Mouse (Mus musculus) CD4-positive helper T cell, adult 2 months (primary cell): Measurements from ENCODE around the gene Gsdme.
A peak's percentile ranks its signal among the peaks of the same experiment; 100 is the strongest.

Source experiments
- DNase-seq: peaks from one replicate; pipeline ENCODE4 v3.0.0-alpha.2; 2012; ENCODE audit warnings: low read depth, missing footprints, low spot score

Gsdme gene

GRCm38 (mm10) chr6:50247356-50247755 lies 16.3 kb downstream of the Gsdme start:
- DNase-seq, result no peak

- no peak for DNase-seq
Measured at GRCm38 (mm10) chr6:50244967-50245366, 18.7 kb downstream of the Gsdme start.

DNA sequence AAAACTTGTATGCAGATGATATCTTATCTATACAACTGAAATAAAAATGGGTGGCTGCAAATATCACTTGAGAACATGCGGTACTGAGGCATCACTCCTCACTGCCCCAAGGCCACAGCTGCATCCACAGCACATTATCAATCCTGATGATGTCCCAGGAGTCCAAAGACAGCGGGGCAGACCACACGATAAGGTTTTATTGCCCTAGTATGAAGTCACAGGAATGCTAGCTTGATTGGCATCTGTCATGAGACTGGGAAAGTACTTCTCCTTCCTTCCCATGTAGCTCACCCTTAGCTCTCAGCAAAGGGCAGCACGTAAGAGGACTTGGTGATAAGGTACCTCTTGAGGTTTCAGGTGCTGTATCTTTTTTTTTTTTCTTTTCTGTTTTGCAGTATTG lies 19.5 kb downstream of the Gsdme start:
- DNase-seq, result no peak

DNA sequence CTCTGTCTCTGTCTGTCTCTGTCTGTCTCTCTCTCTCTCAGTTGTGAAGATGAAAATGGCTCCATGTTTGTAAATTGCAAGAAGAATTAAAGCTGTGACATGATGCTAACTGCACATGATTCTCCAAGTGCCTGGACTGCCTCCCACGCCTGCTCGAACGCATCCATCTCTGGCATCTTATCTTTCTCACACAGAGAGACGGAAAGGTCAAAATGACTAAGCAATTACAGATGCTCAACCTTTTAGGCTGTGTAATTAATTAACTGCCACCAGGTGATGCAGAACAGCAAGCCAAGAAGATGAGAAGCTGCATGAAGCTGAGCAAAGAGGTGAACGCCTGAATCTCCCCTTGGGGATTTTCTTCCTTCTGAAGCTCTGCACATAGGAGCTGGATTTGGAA lies 23.2 kb downstream of the Gsdme start:
- no peak for DNase-seq

GRCm38 (mm10) chr6:50239902-50240301 lies 23.8 kb downstream of the Gsdme start:
- no peak for DNase-seq

- no peak for DNase-seq
Measured at GRCm38 (mm10) chr6:50237963-50238362, 25.7 kb downstream of the Gsdme start.

DNA sequence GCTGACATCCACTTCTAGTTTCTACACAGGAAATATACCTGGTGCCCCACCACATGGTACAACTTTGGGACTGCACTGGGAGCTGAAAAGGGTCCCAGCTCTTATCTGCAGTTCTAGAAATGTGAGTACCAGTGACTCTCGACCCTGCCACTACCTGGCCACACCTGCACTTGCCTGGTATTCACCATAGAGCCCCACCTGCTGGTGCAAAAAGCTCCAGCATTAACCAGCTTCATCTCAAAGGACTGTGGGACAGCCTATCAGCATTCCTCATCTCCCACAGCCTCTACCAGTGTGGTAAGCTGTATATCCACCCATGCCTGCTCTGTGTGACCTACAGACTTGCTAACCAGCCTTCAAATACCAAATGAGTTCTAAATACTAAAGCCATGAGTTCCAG lies 30.7 kb downstream of the Gsdme start:
- no peak for DNase-seq

DNA sequence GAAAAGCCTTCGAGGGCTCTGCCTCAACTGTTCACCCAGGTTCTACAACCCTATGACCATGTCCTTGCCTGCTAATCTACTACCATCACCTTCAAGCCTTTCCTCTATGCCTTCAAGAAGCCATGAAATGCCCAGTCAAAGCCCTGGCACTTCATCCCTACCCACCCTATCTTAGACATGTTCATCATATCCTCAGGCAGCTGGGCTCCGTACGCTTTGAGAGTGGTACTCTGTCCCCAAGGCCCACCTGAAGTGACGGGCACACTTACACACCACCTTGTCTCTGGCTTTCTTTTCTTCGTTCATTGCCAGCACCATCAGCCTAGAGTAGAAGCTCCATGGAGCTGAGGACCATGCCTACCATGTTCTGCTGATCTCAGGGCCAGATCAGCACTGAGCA lies 32.4 kb downstream of the Gsdme start:
- no peak for DNase-seq

- DNase-seq, result no peak
Measured at GRCm38 (mm10) chr6:50228180-50228579, 35.5 kb downstream of the Gsdme start.

DNA sequence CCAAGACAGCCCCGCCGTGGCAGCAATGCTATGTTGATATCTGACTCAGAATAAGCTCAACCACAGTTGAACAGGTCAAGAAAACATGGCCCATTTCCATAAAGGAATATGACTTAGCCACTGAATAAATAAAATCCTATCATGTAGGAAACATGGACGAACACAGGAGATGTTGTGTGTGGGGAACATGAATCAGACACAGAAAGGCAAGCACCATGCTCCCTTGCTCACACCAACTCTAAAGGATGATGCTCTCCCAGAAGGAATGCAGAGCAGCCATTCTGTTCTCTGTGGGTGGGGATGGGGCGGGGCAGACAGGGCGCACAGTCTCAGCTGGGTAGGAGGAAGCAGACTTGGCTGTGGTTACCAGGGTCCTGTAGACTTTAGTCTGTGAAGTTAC lies 38.4 kb downstream of the Gsdme start:
- no peak for DNase-seq

DNA sequence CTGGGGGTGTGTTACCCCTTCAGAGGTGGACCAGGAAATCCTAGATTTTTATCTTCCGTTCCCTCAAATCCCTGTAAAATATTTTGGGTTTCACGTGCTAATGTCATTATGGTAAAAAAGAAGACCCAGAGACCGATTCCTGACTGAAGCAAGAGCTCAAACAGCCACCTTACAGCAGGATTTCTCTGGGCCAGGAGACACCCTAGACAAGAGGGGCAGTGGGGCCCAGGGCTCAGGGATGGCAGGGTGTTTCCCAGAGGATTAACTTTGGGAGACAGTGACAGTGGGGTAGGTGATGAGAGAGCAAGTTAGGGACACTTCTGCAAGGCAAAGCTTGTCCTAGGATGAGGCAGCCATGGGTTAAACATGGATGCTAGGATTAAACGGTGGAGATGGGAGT lies 40.1 kb downstream of the Gsdme start:
- DNase-seq, result no peak

DNA sequence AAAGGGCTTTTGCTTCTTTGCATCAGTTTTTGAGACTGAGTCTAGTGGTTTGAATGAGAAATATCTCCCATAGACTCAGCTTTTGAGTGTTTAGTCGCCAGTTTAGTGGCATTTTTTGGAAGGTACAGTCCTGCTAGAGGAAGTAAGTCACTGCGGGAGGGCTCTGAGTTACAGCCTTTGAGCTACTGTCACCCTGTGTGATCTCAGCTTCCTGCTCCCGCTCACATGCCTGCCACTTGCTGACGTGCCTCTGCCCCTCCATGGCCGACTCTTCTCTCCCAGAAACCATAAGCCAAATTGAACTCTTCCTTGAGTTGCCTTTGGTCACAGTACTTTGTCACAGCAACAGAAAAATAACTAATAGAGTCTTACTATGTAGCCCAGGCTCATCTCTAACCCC lies 40.7 kb downstream of the Gsdme start:
- no peak for DNase-seq

GRCm38 (mm10) chr6:50222351-50222750 lies 41.3 kb downstream of the Gsdme start:
- DNase-seq, result no peak

DNA sequence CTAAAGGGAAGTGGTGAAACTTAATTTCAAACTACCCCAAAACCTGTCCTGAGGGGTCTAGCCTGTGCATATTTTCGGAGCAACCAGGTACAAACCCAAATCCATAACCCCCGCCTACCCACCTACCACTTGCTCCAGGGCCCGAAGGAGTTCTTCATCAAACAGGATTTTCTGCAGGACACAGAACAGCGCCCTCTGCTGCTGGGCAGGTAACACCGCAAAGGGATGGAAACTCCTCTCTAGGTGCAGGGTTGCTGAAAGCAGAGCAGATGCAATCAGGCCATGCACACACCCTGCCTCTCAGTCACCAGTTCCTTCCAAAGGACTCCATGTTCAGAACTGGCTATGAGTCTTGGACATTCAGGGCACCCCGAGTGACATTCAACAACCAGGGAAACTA lies 42.8 kb downstream of the Gsdme start:
- DNase-seq, result peak; percentile 39

GRCm38 (mm10) chr6:50219066-50219465 lies 44.6 kb downstream of the Gsdme start:
- DNase-seq, result no peak

- DNase-seq, result no peak
Measured at GRCm38 (mm10) chr6:50218628-50219027, 45.0 kb downstream of the Gsdme start.

- DNase-seq, result no peak
Measured at GRCm38 (mm10) chr6:50215986-50216385, 47.7 kb downstream of the Gsdme start.

DNA sequence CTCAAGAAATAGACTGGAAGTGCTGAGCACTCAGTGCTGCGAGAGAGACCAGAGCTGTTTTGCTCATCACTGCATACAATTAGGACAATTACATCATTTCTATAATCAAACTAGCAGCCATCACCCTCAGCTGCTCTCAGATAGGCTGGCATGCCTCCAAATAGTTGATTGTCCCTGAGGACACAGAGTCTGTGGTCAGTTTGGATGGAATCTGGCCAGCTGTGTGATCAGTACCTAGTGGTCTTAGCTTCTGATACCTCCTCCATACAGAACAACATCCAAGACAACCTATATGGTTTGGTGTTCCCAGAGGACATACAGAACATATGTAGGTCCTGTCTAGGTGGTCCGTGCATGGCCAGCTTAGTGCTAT lies 48.3 kb downstream of the Gsdme start:
- DNase-seq, result no peak

GRCm38 (mm10) chr6:50214711-50215372 lies 48.8 kb downstream of the Gsdme start:
- no peak for DNase-seq

DNA sequence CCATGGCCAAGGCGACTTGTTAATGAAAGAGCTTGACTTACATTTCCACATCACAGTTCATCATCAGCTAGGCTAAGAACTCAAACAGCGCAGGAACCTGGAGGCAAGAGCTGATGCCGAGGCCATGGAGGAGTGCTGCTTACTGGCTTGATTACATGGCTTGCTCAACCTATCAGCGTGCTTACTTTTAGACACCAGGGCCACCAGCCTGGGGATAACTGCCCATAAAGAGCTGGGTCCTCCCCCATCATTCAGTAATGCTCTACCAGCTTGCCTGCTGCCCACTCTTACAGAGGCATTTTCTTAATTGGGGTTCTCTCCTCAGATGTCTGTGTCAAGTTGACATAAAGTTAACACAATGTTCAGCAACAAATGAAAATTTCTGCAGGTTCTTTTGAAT lies 58.6 kb downstream of the Gsdme start:
- DNase-seq, result no peak

DNA sequence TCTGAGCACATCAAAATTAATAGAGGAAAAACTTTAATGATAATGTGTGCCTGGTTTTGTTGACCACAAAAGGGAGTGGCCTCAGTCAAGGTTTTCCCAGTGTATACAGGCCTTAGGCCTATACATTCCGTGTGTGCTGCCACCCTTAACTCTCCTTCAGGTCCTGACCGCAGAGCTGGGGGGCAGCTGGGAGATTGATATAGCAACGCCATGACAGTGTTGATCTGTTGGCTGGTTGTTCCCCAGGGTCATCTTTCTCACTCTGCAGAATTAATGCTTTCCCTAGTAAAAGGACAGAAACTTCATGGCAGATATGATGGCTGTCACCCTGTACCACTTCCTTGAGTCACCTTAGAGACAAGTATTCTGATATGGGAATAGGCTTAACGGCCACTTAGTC lies 59.3 kb downstream of the Gsdme start:
- no peak for DNase-seq

- no peak for DNase-seq
Measured at GRCm38 (mm10) chr6:50193851-50194250, 69.8 kb downstream of the Gsdme start.

- DNase-seq, result no peak
Measured at GRCm38 (mm10) chr6:50192822-50193221, 70.8 kb downstream of the Gsdme start.

GRCm38 (mm10) chr6:50192169-50192568 lies 71.5 kb downstream of the Gsdme start:
- no peak for DNase-seq
